Mouse (Mus musculus): ENCODE data around the gene 1700069L16Rik.

DNA sequence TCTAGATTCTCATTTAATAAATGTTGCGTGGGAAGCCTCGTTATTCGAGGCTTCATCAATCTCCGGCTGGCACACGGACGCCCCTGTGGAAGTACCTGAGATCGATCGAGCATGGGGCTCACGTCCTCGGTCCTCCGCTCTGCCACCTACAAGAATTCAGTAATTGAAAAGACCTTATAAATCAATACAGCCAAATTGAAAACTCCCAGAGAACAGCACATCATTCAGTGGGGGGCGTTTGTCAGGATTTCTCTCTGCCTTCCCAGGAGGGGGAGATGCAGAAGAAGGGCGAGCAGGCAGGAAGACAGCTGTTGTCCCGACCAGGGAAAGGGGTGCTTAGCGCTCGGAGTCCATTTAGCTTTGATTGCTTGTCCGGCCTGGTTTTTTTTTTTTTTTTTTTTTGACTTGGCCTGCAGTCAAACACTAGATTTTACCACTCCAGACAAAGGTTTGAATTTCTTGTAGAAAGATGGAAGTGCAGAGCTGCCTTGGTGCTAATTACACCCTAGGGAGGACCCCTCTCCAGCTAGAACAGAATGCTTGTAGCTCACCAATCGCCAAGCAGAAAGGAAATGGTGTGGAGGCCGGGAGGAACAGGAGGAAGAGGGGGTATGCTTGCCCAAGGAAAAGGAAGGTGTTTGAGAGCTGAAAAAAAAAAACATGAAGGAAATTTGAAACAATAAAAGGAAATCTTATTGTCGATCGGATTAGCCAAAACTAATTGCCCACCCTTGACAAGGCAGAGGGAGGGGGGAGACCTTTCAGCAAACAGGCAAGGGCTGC, 20.6 kb downstream of the 1700069L16Rik start:
- no peak for TF ChIP-seq CTCF (IDR thresholded peaks at IDR 0.05; ENCODE audit: low read depth)
- TF ChIP-seq EP300 (IDR thresholded peaks at IDR 0.05; ENCODE audit: low read depth), result no peak
